Mouse (Mus musculus): ENCODE results near the gene H2-DMb2. TPM values are rescaled to one million over a fixed set of nuclear protein-coding genes. Genes with fewer than 3 reads are reported as not detected.

The H2-DMb2 gene
- 0.27 and 0.65 TPM in 2 replicates for polyA plus RNA-seq (2015; fragmentation: Nextera tagmentation; extraction: Ambion mirVana)

DNA sequence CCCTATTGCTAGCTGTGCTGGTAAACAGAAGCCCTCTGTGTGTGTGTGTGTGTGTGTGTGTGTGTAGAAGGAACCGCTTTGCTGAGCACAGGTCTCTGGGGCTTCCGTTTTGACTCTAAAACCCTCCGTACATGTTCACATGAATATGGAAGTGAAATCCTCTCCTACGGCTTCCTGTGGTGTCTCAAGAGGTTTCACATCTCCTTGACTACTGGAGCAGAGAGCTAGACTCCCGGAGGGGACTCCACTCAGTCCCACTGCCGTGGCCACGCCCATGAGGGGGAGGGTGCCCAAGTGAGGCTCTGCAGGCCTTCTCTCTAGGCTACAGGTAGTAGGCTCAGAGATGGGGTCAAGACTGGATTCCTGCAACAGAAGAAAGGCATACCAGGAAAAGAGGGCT, at the start of gene H2-DMb2:
Gene H2-DMb2 (plus strand): TSS at position 275 of the 400 bp plus-strand sequence.
- Histone ChIP-seq H3K9ac (no peak within 1 kb of the TSS), H3K9me3 (no peaks in the 10 kb centered on the region), H3K36me3 (replicated peaks) (no peaks in the 10 kb centered on the region), H3K4me1 (peaks cover 6% of the 10 kb centered on the region), H3K4me2 (no peak within 1 kb of the TSS), H3K27me3 (replicated peaks) (peaks cover 31% of the 10 kb centered on the region), H3K27ac (no peak within 1 kb of the TSS), H3K4me3 (no peak within 1 kb of the TSS)
- ATAC-seq (replicated peaks): no peak
- 20% methylated on average over 7 of the region's 7 CpGs for WGBS

DNA sequence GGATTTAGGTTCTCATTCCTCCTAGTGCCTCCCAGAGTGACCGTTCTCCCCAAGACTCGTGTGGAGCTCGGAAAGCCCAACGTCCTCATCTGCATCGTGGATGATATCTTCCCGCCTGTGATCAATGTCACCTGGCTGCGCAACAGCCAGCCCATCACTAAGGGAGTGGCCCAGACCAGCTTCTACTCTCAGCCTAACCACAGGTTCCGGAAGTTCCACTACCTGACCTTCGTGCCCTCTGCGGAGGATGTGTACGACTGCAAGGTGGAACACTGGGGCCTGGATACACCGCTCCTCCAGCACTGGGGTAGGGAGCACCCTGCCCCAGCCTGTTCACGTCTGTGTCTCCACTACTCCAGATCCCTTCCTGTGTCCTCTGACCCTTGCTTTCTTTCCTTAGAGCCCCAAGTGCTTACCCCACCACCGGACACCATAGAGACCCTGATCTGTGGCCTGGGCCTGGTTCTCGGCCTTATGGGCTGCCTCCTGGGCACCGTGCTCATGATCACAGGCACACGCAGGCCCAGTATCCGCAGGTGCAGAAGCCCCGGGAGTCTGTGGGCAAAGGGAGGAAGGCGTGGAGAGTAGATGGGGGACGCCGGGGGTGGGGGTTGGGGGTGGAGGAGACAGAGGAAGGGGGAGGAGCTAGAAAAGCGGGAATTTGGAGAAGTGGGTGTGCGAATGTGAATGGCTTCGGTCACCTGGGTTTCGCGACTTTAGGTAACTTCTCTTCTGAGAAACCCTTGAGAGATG, 48.6 kb upstream of the H2-DMb2 start:
- Histone ChIP-seq H3K36me3 (replicated peaks) (no peaks in the 10 kb centered on the region), H3K9me3 (no peaks in the 10 kb centered on the region), H3K27ac (no peak overlapping the region), H3K4me1 (no peaks in the 10 kb centered on the region), H3K9ac (no peak overlapping the region), H3K4me2 (no peak overlapping the region), H3K4me3 (no peak overlapping the region), H3K27me3 (replicated peaks) (no peaks in the 10 kb centered on the region)
- no peak for ATAC-seq (replicated peaks)
- WGBS: 86% methylated on average over 27 of the region's 27 CpGs

DNA sequence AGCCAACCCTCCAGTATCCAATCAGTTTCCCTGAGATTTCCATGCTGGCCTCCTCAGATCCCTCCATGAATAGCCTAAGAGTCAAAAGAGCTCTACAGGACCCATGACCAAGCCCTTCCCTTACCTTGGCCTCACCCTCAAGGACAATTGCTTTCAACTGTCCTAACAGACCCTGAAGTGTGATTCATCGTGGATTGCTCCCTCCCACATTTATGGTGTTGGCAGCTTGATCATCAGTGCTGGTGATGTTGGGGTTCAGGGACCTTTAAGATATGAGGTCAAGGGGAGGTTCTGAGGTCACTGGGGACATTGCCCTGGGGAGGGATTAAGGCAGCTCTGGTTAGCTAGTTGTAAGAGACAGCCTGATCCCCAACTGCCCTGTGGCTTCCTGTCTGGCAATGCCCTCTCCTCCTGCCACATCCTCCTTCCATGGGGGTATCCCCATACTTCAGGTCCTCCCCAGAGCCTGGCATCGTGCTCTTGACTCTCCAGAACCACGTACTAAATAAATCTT, 46.6 kb upstream of the H2-DMb2 start:
- Histone ChIP-seq H3K4me1 (peaks cover under 1% of the 10 kb centered on the region; the same call in 1 of the 2 replicates), H3K27me3 (replicated peaks) (no peaks in the 10 kb centered on the region), H3K36me3 (replicated peaks) (no peaks in the 10 kb centered on the region), H3K9me3 (no peaks in the 10 kb centered on the region), H3K4me2 (no peak overlapping the region), H3K4me3 (no peak overlapping the region), H3K9ac (no peak overlapping the region), H3K27ac (no peak overlapping the region)
- ATAC-seq (replicated peaks): no peak
- WGBS: 79% methylated on average over 3 of the region's 3 CpGs

DNA sequence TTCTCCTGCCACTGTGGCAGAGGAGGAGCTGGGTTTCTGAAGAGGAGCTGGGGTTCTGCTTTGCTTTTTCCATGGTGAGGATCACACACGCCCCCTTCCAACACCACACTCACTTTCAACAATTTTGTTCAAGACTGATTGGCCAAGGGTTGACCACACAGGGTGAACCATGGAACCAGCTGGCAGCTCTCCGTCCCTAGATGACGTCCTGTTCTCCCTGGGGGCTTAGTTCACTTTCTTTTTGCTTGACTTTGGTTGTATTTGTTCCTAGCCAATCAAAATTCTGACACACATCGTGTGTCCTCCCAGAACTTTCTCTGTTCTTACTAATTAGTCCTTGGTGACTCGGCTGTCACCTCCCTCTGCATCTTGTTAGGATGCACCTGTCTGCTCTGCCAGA, 45.8 kb upstream of the H2-DMb2 start:
- no peak overlapping the region for H3K4me3 ChIP-seq
- H3K36me3 ChIP-seq (replicated peaks): no peaks in the 10 kb centered on the region
- no peak overlapping the region for H3K4me2 ChIP-seq
- no peaks in the 10 kb centered on the region for H3K27me3 ChIP-seq (replicated peaks)
- no peak for ATAC-seq (replicated peaks)
- H3K27ac ChIP-seq: no peak overlapping the region
- H3K4me1 ChIP-seq: peaks cover 4% of the 10 kb centered on the region; the same call in 1 of the 2 replicates
- WGBS: 75% methylated on average over 5 of the region's 5 CpGs
- H3K9ac ChIP-seq: no peak overlapping the region
- no peaks in the 10 kb centered on the region for H3K9me3 ChIP-seq

DNA sequence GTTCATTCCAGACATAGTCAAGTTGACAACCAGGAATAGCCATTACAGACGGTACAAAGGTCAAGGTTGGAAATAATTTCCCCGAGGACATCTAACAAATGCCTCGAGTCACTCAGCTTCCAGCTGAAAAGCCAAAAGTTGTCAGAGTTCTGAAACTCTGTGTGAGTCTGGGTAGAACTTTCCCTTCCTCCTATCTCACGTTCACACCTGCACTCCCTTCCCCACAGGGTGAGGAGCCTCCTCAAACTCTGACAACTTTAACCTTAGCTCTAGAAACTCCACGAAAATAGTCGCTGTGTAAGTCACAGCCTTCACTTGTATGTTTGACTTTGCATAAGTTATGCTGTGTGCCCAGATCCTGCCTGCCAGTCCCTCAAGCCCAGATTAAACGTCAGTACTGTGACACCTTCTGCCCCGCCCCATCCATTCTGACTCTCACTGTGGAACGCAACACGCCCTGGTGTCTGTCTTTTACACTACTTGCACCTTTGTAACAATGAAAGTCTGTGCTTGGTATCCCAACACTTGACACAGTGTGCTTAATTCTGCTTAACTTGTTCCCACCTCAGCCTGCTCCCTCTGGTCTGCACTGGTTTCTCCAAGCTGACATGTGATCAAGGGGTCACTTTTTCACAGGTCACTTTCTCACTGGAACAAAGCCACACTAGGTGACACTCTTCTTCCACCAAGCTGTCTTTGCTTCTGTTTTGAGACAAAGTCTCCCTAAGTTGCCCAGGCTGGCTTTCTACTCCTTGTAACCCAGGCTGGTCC, 44.2 kb upstream of the H2-DMb2 start:
- Histone ChIP-seq H3K36me3 (replicated peaks) (no peaks in the 10 kb centered on the region), H3K27ac (no peak overlapping the region), H3K4me1 (peaks cover 4% of the 10 kb centered on the region; the same call in 1 of the 2 replicates), H3K4me2 (no peak overlapping the region), H3K27me3 (replicated peaks) (no peaks in the 10 kb centered on the region), H3K9me3 (no peaks in the 10 kb centered on the region), H3K4me3 (no peak overlapping the region), H3K9ac (no peak overlapping the region)
- 65% methylated on average over 10 of the region's 10 CpGs for WGBS
- no peak for ATAC-seq (replicated peaks)

DNA sequence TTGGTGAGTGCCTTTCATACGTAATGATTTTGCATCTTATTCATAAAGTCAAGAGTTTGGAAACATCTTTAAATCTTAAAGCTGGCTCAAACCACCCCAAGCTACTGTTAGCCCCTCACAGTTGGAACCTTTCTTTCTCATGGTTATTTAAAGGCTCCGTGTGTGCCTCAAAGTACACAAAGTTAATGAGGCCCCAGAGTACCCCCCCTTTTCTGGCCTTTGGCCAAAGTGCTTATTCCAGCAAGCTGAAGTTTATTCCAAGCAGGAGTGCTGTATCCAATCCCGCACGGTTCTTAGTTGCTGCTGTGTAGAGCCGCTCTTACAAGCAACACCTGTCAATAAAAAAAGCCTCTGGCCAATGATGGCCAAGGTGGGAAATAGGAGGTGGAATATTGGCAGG, 43.6 kb upstream of the H2-DMb2 start:
- H3K4me2 ChIP-seq: no peak overlapping the region
- H3K27me3 ChIP-seq (replicated peaks): no peaks in the 10 kb centered on the region
- no peaks in the 10 kb centered on the region for H3K9me3 ChIP-seq
- H3K27ac ChIP-seq: no peak overlapping the region
- 50% methylated on average over 5 of the region's 5 CpGs for WGBS
- peaks cover 4% of the 10 kb centered on the region; the same call in 1 of the 2 replicates for H3K4me1 ChIP-seq
- H3K9ac ChIP-seq: no peak overlapping the region
- no peaks in the 10 kb centered on the region for H3K36me3 ChIP-seq (replicated peaks)
- ATAC-seq (replicated peaks): no peak
- H3K4me3 ChIP-seq: no peak overlapping the region

DNA sequence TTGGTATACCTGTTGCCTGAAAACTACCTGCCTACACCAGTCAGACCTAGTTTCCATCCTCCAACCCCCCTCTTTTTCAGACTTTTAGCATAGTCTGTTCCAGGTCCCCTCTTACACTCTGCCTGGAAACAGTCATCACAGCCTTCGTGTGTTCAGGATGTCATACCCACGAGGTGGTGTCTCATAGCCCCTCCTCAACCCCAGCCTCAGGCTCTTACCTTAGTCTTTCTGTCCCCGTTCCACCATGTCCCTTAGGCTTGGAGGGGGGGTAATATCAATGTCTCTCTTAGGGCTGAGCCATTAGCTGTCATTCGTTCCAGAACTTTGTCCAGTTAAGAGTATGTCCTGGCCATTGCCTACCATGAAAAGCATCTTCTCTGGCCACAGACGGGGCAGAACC, 41.9 kb upstream of the H2-DMb2 start:
- H3K4me3 ChIP-seq: no peak overlapping the region
- WGBS: 31% methylated on average over 5 of the region's 5 CpGs
- peak; percentile 33; the same call in 1 of the 2 replicates for ATAC-seq (replicated peaks)

DNA sequence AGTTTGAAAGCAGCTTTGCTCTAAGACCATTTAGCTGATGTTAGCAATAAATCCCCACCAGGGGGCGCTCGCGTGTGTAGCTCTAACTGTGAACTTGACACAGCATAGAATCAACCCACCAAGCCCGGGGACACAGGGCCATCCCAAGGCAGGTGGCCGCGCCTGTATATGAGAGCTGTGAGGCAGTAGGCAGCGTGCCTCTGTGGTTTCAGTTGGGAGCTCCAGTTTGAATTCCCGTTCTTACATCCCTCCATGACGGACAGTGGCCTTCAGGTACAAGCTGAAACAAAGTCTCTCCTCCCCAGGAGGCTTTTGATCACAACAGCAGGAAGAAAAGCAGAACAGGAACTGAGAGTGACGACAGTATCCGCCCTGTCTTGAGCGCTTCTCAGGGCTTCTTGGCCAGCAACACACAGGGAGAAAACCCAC, 41.5 kb upstream of the H2-DMb2 start:
- Histone ChIP-seq H3K9ac (no peak overlapping the region), H3K4me1 (peaks cover 4% of the 10 kb centered on the region; the same call in 1 of the 2 replicates), H3K4me2 (peak overlapping the region; percentile 41), H3K27me3 (replicated peaks) (no peaks in the 10 kb centered on the region), H3K4me3 (peak overlapping the region; percentile 13; the same call in 1 of the 2 replicates), H3K27ac (no peak overlapping the region), H3K36me3 (replicated peaks) (no peaks in the 10 kb centered on the region), H3K9me3 (no peaks in the 10 kb centered on the region)
- WGBS: 7% methylated on average over 12 of the region's 12 CpGs
- peak; percentile 79 for ATAC-seq (replicated peaks)

More for the DNA sequence above, 41.9 kb upstream of the H2-DMb2 start:
- Histone ChIP-seq H3K4me2 (no peak overlapping the region), H3K27me3 (replicated peaks) (no peaks in the 10 kb centered on the region), H3K9ac (no peak overlapping the region), H3K27ac (no peak overlapping the region), H3K9me3 (no peaks in the 10 kb centered on the region), H3K36me3 (replicated peaks) (no peaks in the 10 kb centered on the region), H3K4me1 (peaks cover 4% of the 10 kb centered on the region; the same call in 1 of the 2 replicates)

DNA sequence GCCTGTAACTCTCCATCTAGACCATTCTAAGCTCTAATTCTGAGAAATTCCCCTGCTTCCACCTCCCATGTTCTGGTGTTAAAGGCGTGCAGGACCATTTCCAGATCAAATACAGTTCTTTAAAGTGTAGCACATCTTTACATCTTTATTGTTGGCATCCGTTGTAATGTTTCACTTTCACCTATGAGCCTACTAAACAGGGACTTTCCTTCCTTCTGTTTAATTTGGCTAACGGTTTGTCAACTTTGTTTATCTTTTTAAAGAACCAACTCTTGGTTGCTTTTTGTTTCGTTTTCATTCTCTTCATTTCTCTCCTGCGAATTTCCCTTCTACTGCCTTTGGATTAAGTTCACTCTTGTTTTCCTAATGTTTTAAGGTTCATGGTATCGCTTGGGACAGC, 40.3 kb upstream of the H2-DMb2 start:
- Histone ChIP-seq H3K27ac (no peak overlapping the region), H3K9me3 (no peaks in the 10 kb centered on the region), H3K4me2 (no peak overlapping the region), H3K27me3 (replicated peaks) (no peaks in the 10 kb centered on the region), H3K36me3 (replicated peaks) (no peaks in the 10 kb centered on the region), H3K4me3 (no peak overlapping the region), H3K9ac (no peak overlapping the region), H3K4me1 (peaks cover 4% of the 10 kb centered on the region; the same call in 1 of the 2 replicates)
- no peak for ATAC-seq (replicated peaks)
- WGBS: 85% methylated on average over 6 of the region's 6 CpGs

DNA sequence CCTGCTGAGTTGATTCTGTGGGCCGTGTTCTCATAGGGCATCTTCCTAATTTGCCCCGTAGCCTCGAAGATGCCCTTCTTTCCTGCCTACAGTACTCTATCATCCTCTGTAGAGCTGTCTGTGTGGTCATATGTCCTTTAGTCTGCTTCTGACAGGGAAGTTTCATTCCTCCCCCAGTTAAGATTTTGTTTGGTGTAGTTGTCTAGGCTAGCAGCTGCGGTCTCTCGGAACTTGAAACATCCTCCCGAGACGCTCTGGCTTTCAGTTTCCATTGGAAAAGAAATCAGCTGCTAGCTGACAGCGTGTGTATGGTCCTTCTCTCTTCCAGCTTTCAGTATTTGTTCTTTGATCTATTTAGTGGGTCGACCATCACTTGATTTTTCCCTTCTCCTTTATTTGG, 38.3 kb upstream of the H2-DMb2 start:
- no peaks in the 10 kb centered on the region for H3K27me3 ChIP-seq (replicated peaks)
- H3K4me3 ChIP-seq: no peak overlapping the region
- ATAC-seq (replicated peaks): no peak
- no peaks in the 10 kb centered on the region for H3K36me3 ChIP-seq (replicated peaks)
- H3K4me1 ChIP-seq: peaks cover 4% of the 10 kb centered on the region; the same call in 1 of the 2 replicates
- H3K27ac ChIP-seq: no peak overlapping the region
- H3K9ac ChIP-seq: no peak overlapping the region
- H3K9me3 ChIP-seq: no peaks in the 10 kb centered on the region
- H3K4me2 ChIP-seq: no peak overlapping the region
- 82% methylated on average over 9 of the region's 9 CpGs for WGBS

DNA sequence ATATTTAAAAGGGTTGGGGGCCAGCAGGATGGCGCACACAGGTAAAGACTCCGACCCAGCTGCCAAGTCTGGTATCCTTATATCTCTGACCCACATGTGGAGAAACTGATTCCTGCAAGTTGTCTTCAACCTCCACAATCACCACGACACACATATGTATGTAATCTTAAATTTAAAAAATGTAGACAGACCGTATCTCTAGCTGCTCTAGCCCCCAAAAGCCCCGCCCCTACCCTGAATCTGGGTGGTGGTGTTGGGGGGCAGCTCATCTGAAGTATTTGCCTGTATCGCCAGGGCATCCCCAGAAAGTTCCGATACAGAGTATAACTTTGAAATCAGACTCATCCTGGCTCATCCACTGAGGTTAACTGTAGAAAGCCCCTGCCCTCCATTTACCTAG, 36.6 kb upstream of the H2-DMb2 start:
- 87% methylated on average over 7 of the region's 7 CpGs for WGBS
- Histone ChIP-seq H3K9ac (no peak overlapping the region), H3K27me3 (replicated peaks) (no peaks in the 10 kb centered on the region), H3K4me2 (no peak overlapping the region), H3K36me3 (replicated peaks) (peaks cover 6% of the 10 kb centered on the region), H3K27ac (no peak overlapping the region), H3K4me3 (no peak overlapping the region), H3K4me1 (peaks cover 3% of the 10 kb centered on the region; the same call in 1 of the 2 replicates), H3K9me3 (no peaks in the 10 kb centered on the region)
- ATAC-seq (replicated peaks): no peak

DNA sequence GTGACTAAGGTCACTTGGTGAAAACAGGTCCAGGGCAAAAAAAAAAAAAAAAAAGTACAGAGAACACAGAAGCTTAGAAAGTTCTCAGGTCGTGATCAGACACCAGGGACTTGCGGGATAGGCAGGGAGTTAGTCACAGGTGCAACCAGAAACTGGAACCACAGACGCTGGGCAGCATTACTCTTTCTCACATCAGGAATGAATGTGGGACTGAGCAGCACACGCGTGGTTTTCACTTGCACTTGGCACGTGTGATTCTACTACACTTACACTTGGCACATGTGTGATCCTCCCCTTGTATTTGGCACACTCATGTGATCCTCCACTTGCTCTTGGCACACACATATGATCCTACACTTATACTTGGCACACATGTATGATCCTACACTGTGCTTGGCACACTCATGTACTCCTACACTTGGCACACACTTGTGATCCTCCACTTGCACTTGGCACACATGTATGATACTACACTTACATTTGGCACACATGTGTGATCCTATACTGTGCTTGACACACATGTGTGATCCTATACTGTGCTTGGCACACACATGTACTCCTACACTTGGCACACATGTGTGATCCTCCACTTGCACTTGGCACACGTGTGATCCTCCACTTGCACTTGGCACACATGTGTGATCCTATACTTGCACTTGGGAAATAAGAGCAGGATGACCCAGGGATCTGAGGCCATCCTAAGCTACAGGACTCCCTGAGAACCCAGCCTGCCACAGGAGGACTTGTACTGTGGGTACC, 35.8 kb upstream of the H2-DMb2 start:
- ATAC-seq (replicated peaks): no peak
- Histone ChIP-seq H3K27me3 (replicated peaks) (no peaks in the 10 kb centered on the region), H3K4me2 (no peak overlapping the region), H3K4me3 (no peak overlapping the region), H3K4me1 (no peaks in the 10 kb centered on the region), H3K9ac (no peak overlapping the region), H3K9me3 (no peaks in the 10 kb centered on the region), H3K36me3 (replicated peaks) (peaks cover 14% of the 10 kb centered on the region), H3K27ac (no peak overlapping the region)
- 86% methylated on average over 7 of the region's 7 CpGs for WGBS
